Mouse (Mus musculus): Measurements from ENCODE around the gene Olfr875.
"Not testable (repeated sequence)": the region's sequence is repeated elsewhere in the genome, so short reads cannot be mapped to it uniquely, and the experiment has no call there.

Gene Olfr875

DNA sequence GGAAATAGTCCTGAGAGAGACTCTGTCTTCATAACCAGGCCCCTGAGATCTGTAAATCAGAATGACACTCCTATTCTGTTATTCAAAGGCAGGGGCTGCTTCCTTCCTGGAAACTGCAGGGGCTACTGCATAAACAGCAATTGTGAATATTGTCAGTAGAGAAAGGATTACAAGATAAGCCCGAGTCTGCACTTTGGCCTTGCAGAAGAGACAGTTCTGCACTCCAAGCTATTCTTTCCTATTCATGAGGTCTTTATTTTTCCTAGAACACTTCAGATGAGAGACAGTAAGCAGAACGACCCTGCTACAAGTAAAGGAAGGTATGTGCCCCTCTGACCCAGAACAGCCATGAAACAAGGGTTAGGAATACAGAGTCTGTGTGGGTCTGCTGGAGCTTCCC, at the start of gene Olfr875:
TSS of gene Olfr875 (plus strand) at position 99 of the 400 bp plus-strand sequence.
- no peak for DNase-seq (ENCODE audit: low read depth)

GRCm38 (mm10) chr9:37734310-37734709, 37.3 kb upstream of the Olfr875 start:
- no peak for DNase-seq (ENCODE audit: low read depth)

DNA sequence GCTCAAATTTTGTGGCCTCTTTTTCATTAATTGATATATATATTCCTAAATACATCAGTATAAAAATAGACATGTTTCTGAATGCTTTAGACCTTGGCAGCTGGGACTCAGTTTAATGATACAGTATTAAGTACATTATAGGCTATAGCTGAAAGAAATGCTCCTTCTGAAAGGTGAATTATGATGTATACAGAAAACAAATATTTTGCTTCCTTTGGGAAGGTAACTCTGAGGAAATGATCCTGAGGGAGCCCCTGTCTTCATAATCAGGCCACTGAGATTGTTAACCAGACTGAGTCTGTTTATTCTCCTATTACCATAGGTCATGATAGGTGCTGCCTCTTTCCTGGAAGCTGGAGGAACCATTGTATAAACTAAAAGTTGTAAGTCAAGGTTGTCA, 26.9 kb upstream of the Olfr875 start, which contains the start of gene Olfr874:
TSS of gene Olfr874 (plus strand) at position 301 of the 400 bp plus-strand sequence.
- no peak for DNase-seq (ENCODE audit: low read depth)

DNA sequence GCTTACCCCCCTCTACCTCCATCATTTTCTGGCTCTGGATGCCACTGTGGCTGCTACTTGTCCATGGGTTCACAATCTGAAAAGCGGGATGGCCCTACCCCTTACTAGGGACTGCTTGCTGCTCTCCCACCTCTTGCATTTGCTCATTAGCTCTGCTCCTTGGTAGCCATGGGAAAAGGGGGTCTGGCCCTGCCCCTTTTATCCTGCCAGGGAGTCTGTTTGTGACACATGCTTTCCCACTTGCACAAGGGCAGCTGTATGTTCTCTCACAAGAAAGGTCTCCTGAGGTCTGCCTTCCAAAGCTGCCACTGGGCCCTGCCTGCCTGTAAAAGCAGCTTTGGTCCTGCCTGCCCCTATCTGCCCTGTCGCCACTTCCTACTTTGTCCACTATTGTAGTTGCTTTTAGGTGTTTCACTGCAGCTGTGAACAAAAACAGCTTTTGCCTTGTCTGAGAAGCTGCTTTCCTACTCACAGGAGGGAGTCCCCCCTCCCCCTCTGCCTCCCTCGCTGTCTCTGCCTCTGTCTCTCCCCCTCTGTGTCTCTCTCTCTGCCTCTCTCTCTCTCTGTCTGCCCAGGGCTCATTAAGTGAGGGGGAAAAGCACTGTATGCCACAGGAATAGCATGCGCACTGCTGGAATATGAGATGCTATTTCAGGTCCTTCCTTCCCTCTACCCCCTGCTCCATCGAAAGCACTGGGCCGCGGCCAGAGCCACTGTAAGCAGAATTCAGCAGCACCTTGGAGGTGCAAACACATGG, 21.2 kb upstream of the Olfr875 start:
- DNase-seq (ENCODE audit: low read depth): no peak

- DNase-seq (ENCODE audit: low read depth): no peak
These were observed 20.2 kb upstream of the Olfr875 start for GRCm38 (mm10) chr9:37751467-37751866.

GRCm38 (mm10) chr9:37752006-37752405, 19.7 kb upstream of the Olfr875 start:
- no peak for DNase-seq (ENCODE audit: low read depth)

GRCm38 (mm10) chr9:37761728-37762127, 9.9 kb upstream of the Olfr875 start:
- no peak for DNase-seq (ENCODE audit: low read depth)

- no peak for DNase-seq (ENCODE audit: low read depth)
These were observed 9.1 kb upstream of the Olfr875 start for GRCm38 (mm10) chr9:37762541-37762940.

GRCm38 (mm10) chr9:37770661-37771060, 996 bp upstream of the Olfr875 start:
- no peak for DNase-seq (ENCODE audit: low read depth)

DNA sequence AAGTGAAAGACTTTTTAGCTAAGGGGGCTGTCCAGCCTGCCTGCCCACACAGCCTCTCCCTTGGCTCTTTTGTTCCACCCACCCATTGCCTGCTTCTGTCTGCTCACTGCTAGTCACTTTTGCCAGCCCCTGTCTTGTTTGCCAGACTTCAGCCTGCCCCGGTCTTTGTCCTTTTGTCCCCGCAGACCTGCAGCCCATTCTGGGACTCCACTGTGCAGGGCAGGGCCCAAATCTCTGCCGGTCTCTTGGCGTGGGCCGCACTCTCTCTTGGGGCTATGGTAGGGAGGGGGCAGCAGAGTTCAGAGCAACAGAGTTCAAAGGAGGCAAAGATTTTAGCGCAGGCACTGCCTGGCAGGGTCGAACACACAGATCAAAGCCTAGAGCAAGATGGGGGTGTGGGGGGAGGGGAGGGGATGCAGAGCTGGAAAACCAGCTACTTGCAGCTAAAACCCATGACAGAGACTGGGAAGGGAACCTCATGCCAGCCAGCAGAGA, 11.2 kb downstream of the Olfr875 start:
- no peak for DNase-seq (ENCODE audit: low read depth)

DNA sequence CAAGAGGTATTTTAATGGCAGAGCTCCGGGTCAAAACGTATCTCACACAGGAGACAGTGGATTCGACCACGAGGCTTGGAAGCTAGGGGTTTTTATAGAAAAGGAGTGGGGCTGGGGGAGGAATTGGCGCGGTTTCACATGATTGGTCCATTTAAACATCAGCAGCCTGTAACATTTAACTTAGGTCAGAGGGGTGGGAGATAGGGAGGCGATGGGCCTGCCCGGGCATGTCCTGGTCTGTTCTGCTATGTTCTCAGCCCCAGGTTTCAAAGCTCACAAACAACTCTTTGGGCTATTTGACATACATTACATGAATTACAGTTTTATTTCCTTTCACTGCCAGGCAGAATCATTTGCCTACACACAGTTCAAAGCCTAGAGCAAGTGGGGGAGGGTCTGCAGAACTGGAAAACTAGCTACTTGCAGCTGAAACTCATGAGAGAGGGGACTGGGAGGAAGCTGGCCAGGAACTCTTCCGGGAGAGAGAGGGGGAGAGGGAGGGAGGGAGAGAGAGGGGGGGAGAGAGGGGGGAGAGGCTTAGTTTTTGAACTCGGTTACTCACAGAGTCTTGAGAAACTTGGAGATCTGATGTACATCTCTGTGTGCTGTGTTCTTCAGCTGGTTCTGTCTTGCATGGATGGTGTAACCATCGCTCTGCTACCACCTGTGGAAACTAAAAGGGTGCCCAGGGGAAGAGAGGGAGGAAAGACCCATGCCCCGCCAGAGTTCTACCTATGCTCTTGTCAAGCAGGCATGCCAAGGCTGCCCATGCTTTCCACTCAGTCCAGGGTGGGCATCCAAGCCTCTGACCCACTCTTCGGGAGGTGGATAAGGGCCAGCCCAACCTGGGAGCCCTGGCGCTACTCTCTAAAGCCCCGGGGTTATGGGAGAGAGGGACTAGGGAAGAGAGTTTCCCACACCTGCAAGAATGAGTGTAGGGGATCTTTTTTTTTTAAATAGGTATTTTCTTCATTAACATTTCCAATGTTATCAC, 12.0 kb downstream of the Olfr875 start:
- not testable (repeated sequence) for DNase-seq (ENCODE audit: low read depth)

DNA sequence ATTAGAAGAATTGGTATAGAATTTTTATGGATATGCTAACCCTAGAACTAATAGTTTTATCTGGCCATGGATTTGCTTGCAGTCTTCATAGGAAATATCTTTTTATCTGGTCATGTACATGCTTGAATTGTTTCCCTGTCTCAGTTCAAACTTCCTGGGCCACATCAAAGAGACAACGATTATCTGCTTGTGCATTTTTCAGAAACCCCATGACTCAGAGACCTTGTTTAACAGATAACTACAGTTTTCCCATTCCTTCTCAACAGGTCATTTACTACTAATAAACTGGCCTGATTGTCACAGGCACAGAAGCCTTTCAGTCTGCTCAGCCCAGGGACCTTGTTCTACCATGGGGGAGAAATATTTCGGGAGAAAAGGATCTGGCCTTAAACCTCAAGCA, 14.8 kb downstream of the Olfr875 start:
- no peak for DNase-seq (ENCODE audit: low read depth)

GRCm38 (mm10) chr9:37802055-37802454, 30.4 kb downstream of the Olfr875 start:
- no peak for DNase-seq (ENCODE audit: low read depth)

DNA sequence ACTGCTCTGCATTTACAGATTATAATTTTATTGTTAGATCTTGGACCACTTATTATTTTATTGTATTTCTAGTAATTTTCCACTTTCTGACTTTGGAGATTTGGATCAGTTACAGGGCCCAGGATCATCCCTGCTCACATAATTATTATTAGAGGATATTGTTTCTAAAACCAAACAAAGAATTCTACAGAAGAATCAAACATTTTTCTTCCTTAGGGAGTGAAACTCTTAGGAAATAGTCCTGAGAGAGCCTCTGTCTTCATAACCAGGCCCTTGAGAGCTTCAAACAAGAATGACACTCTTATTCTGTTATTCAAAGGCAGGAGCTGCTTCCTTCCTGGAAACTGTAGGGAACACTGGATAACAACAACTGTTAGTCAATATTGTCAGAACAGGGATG, 31.1 kb downstream of the Olfr875 start, which contains the start of gene Olfr876:
TSS of gene Olfr876 (plus strand) at position 301 of the 400 bp plus-strand sequence.
- DNase-seq (ENCODE audit: low read depth): no peak

DNA sequence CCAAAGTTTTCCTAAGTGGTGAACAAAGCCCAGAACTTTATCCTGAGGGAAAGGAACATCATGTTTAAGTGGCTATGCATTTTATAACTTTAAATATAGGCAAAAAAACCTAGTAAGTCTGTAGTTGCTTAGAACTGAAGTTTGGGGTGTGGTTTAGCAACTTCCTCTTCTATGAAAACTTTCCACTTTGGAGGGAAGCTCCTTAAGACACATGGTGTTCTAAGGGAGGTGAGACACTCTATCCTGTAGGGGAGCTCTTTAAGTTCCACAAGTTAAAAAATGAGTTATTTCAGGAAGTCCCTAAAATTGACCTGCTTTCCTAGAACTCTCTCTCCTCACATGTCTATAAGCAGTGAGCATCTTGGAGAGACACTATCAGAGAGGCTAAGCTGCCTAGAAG, 35.6 kb downstream of the Olfr875 start:
- no peak for DNase-seq (ENCODE audit: low read depth)

- DNase-seq (ENCODE audit: low read depth): no peak
These were observed 36.8 kb downstream of the Olfr875 start for GRCm38 (mm10) chr9:37808456-37808855.

DNA sequence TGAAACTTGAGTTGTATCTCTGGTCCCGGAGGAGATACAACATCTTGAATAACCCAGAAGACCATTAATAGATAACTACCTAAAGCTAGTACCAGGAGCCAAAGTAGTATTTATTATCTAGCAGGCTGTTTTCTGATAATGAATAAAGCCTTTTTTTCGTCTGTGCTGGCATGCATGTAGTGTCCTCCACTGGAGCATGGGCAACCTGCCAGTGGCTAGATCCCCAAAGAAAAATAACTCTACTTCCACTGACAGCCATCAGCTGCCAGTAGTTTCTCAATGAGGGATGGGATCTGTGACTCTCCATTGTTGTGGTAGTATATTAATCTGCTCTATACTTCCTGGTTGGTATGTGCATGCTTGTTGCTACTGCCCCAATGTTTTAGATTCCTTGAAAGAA, 37.3 kb downstream of the Olfr875 start:
- no peak for DNase-seq (ENCODE audit: low read depth)

DNA sequence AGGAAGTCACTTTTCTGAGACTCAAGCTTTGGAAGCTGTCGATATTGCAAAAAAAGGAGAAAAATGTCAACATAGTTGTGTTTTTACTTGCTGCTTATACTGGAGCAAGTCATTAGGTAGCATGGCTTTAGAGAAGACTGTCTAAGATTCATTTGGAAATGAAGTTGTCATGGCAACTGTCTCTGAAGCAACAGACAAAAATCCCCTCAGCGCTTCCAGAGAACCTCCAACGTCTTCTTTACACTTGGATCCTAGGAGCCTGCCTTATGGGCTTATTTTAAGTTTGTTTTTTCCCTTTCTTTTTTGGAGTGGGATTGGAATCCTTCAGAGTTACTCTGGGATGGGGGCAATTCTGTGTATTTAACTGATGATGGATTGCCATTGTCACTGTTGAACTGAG, 43.0 kb downstream of the Olfr875 start:
- DNase-seq (ENCODE audit: low read depth): no peak
